Mouse (Mus musculus) ES-E14 (cell line): ENCODE results near the gene Lias.

Experiments used
- MAFK ChIP-seq: IDR thresholded peaks from 2 replicates; pipeline ENCODE4 v1.6.1; 2014; ENCODE audit warnings: mild to moderate bottlenecking, low read depth, low read length, inconsistent platforms; ENCODE audit not compliant: insufficient read depth
- ZC3H11A ChIP-seq: IDR thresholded peaks from 2 replicates; pipeline ENCODE4 v1.6.1; 2012; ENCODE audit warnings: low read depth, mild to moderate bottlenecking, inconsistent platforms, low read length, borderline replicate concordance
- ZNF384 ChIP-seq: IDR thresholded peaks from 2 replicates; pipeline ENCODE4 v1.6.1; 2012; ENCODE audit warnings: low read depth, low read length, inconsistent platforms

DNA sequence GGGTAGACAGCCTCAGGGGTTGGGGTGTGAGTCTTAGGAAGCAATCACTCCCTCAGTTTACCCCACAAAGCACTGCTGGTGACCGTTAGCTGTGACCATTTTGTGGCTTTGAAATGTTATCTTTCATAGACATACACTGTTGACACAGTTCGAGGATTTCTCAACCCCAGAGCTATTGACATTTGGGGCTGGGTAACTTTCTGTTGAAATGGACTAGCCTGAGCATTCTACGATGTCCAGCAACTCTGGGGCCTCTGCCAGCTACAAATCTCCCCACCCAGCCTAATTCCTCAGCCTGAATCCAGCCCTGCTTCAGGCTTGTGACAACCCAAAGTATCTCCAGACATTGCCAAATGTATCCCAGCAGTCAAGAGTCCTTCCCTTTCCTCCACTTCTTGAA, 37.2 kb upstream of the Lias start:
- TF ChIP-seq ZC3H11A = no peak
- TF ChIP-seq ZNF384 = no peak
- no peak for TF ChIP-seq MAFK
